Mouse (Mus musculus): Measurements from ENCODE around the gene Reln. TPM values are rescaled to one million over a fixed set of nuclear protein-coding genes. Genes with fewer than 3 reads are reported as not detected.

Reln gene
- total RNA-seq, 2 experiments from 2014 or later: 12.9 to 26.3 TPM

GRCm38 (mm10) chr5:21865346-21866107 is 479.0 kb downstream of the Reln start, which contains the start of gene Slc26a5:
Slc26a5 (minus strand) TSS chr5:21865604.
- DNase-seq (ENCODE audit: low spot score in 2 of 2): no peak

DNA sequence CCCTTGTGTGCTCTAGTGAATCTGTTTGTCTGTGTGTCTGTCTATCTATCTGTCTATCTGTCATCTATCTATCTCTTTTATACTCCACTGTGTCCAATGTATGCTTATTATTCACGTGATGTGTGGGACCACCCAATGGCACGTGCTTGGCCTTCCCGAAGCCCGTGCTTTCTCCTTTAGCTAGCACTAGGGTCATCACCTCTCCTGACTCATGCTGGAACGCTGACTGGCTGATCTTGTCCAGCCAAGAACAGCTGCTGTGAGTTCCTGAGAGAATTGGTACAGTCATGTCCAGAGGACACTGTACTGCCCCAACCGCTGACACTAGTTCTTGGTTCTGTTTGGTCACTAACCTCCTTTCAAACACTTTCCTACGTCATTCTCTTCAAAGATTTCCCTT is 485.8 kb downstream of the Reln start:
- DNase-seq (ENCODE audit: low spot score in 2 of 2): no peak

DNA sequence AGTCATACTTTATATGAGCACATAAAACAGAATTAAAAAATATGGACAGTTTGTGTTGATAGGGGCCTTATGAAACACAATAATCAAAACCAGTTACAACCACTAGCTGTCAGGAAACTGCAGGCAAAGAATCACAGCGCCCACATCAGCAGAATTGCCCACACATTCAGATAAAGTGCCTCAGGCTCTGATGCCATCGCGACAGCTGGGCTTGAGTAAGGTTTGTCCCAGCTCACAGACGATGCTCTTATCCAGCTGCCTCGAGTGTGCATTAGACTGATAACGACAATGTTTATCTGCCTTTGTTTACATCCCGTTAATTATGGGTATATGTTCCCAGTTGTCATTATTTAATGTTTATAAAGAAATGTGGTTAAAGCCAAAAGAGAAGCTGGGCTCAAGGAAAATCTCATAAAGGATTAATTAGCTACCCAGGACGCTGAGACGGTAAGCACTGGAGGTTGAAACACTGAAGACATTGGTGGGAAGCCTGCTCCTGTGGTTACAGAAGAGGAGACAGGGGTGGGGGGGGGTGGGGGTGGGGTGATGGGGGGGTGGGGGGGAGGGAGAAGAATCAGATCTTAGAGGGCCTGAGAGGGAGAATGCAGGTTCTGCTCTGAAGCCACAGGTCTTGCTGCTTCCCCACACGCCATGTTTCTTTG is 492.7 kb downstream of the Reln start:
- no peak for DNase-seq (ENCODE audit: low spot score in 2 of 2)

DNA sequence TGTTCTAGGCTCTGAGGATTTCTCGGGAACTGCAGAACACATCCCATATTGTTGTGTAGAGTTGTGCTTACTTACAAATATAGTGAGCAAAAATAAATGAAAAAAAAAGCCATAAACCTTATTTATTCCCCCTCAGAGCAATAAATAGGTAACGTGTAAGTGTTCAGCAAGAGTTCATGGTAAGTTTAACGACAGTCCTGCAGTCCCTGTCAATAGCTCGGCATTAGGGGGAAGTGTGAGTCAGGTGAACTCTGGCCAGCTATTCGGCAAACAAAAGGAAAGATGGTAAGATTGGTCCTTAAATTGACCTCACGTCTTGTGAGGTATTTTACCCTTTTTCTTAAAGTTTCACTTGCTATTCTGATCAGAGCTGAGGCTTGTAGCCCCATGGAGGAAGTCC is 497.1 kb downstream of the Reln start:
- no peak for DNase-seq (ENCODE audit: low spot score in 2 of 2)

GRCm38 (mm10) chr5:21846616-21847290 is 497.7 kb downstream of the Reln start:
- no peak for DNase-seq (ENCODE audit: low spot score in 2 of 2)

GRCm38 (mm10) chr5:21844676-21845075 is 499.8 kb downstream of the Reln start:
- no peak for DNase-seq (ENCODE audit: low spot score in 2 of 2)

Other genes starting within 250 kb of the Reln start
- 10 to 100 TPM; 25.4 TPM for gene Orc5, start 205.7 kb upstream of the Reln start, total RNA-seq (2021)

Data from adrenal gland, postnatal 4 days (tissue).